Mouse (Mus musculus) hindbrain, embryonic 15.5 days (tissue): ENCODE measurements around the gene Rnf123. TPM values are rescaled to one million over a fixed set of nuclear protein-coding genes. Genes with fewer than 3 reads are reported as not detected.

ENCODE experiments used
- ATAC-seq: fragments of 200-750 bp; cut with Nextera tagmentation; 2 replicates; pipeline ENCODE4 v1.8.0; 2017; ENCODE audit warnings: low read depth, moderate number of reproducible peaks, moderate TSS enrichment; ENCODE audit not compliant: low FRiP score
- H3K27ac ChIP-seq: fragments of 300-500 bp; sonication (generic); replicated peaks from 2 replicates; pipeline ENCODE4 v1.5.1; 2015; ENCODE audit warnings: mild to moderate bottlenecking, inconsistent platforms
- H3K27me3 ChIP-seq: fragments of 300-500 bp; sonication (generic); 2 replicates; pipeline ENCODE4 v1.6.1; 2015; ENCODE audit warnings: control low read depth, inconsistent platforms
- H3K36me3 ChIP-seq: fragments of 300-500 bp; sonication (generic); 2 replicates; pipeline ENCODE4 v1.6.1; 2015; ENCODE audit warnings: control low read depth, inconsistent platforms
- H3K4me1 ChIP-seq: fragments of 300-500 bp; sonication (generic); replicated peaks from 2 replicates; pipeline ENCODE4 v1.6.1; 2015; ENCODE audit warnings: control low read depth, inconsistent platforms
- H3K4me2 ChIP-seq: fragments of 300-500 bp; sonication (generic); 2 replicates; pipeline ENCODE4 v1.6.1; 2015; ENCODE audit warnings: moderate library complexity, mild to moderate bottlenecking, inconsistent platforms
- H3K4me3 ChIP-seq: fragments of 300-500 bp; sonication (generic); 2 replicates; pipeline ENCODE4 v1.5.1; 2015; ENCODE audit warnings: mild to moderate bottlenecking, inconsistent platforms
- H3K9ac ChIP-seq: fragments of 300-500 bp; sonication (generic); 2 replicates; pipeline ENCODE4 v1.6.1; 2015; ENCODE audit warnings: inconsistent platforms
- H3K9me3 ChIP-seq: fragments of 300-500 bp; sonication (generic); 2 replicates; pipeline ENCODE4 v1.6.1; 2016; ENCODE audit warnings: control low read depth, inconsistent platforms
- WGBS: fragments of 180-500 bp; shearing (Covaris S2); methylation state at CpG from one replicate; pipeline ENCODE4 v1.1.7; 2015; 5-methylcytosine and 5-hydroxymethylcytosine counted together
- polyA plus RNA-seq: library from polyadenylated mRNA; unstranded; fragments of >200 nt; fragmentation: Nextera tagmentation; extraction: Ambion mirVana; gene quantifications from 2 replicates; pipeline ENCODE4 v1.2.1, GENCODE M21; 2015

The Rnf123 gene
- polyA plus RNA-seq, 1 experiment from 2014 or later: 48.9 TPM

GRCm38 (mm10) chr9:108055661-108056237 lies 27.4 kb downstream of the Rnf123 start:
- no peak for ATAC-seq
- peaks cover 11% of the 10 kb centered on the region for H3K4me1 ChIP-seq
- no peak overlapping the region for H3K4me3 ChIP-seq
- H3K27ac ChIP-seq: no peak overlapping the region
- WGBS: 91% methylated on average over 6 of the region's 6 CpGs
- H3K9ac ChIP-seq: no peak overlapping the region
- H3K9me3 ChIP-seq: no peaks in the 10 kb centered on the region
- H3K4me2 ChIP-seq: no peak overlapping the region
- no peaks in the 10 kb centered on the region for H3K27me3 ChIP-seq
- peaks cover 38% of the 10 kb centered on the region for H3K36me3 ChIP-seq

- Histone ChIP-seq H3K9ac (no peak overlapping the region), H3K36me3 (peaks cover 36% of the 10 kb centered on the region), H3K27ac (no peak overlapping the region), H3K4me3 (no peak overlapping the region), H3K27me3 (no peaks in the 10 kb centered on the region), H3K9me3 (no peaks in the 10 kb centered on the region), H3K4me2 (no peak overlapping the region), H3K4me1 (peaks cover 18% of the 10 kb centered on the region)
- no peak for ATAC-seq
- 90% methylated on average over 1 of the region's 1 CpGs for WGBS
Measured at GRCm38 (mm10) chr9:108055061-108055460, 28.1 kb downstream of the Rnf123 start.

GRCm38 (mm10) chr9:108054331-108055040 lies 28.7 kb downstream of the Rnf123 start:
- H3K27me3 ChIP-seq: no peaks in the 10 kb centered on the region
- H3K4me1 ChIP-seq: peaks cover 24% of the 10 kb centered on the region
- no peak for ATAC-seq
- no peaks in the 10 kb centered on the region for H3K9me3 ChIP-seq
- no peak overlapping the region for H3K4me2 ChIP-seq
- H3K27ac ChIP-seq: no peak overlapping the region
- no peak overlapping the region for H3K4me3 ChIP-seq
- no peak overlapping the region for H3K9ac ChIP-seq
- WGBS: 90% methylated on average over 22 of the region's 22 CpGs
- peaks cover 30% of the 10 kb centered on the region for H3K36me3 ChIP-seq

- Histone ChIP-seq H3K9me3 (no peaks in the 10 kb centered on the region), H3K4me1 (peaks cover 26% of the 10 kb centered on the region), H3K9ac (no peak overlapping the region), H3K4me3 (no peak overlapping the region), H3K27me3 (no peaks in the 10 kb centered on the region), H3K27ac (no peak overlapping the region), H3K4me2 (no peak overlapping the region), H3K36me3 (peaks cover 22% of the 10 kb centered on the region)
- no peak for ATAC-seq
- WGBS: 92% methylated on average over 15 of the region's 15 CpGs
Measured at GRCm38 (mm10) chr9:108053665-108054225, 29.4 kb downstream of the Rnf123 start.

- Histone ChIP-seq H3K27me3 (no peaks in the 10 kb centered on the region), H3K4me2 (peak within 1 kb of the TSS; percentile 34; the same call in 1 of the 2 replicates), H3K36me3 (peaks cover 18% of the 10 kb centered on the region), H3K9me3 (no peaks in the 10 kb centered on the region), H3K4me3 (no peak within 1 kb of the TSS), H3K27ac (no peak within 1 kb of the TSS; the same call in 1 of the 2 replicates), H3K9ac (no peak within 1 kb of the TSS), H3K4me1 (peaks cover 31% of the 10 kb centered on the region)
- 59% methylated on average over 20 of the region's 20 CpGs for WGBS
- ATAC-seq: peak; percentile 25; the same call in 1 of the 2 replicates
Measured at GRCm38 (mm10) chr9:108052885-108053664, 30.1 kb downstream of the Rnf123 start, which contains the start of gene Amigo3. TSS of gene Amigo3 (plus strand) at chr9:108053159.

- Histone ChIP-seq H3K4me1 (peaks cover 38% of the 10 kb centered on the region), H3K9me3 (no peaks in the 10 kb centered on the region), H3K27me3 (no peaks in the 10 kb centered on the region), H3K27ac (no peak overlapping the region; the same call in 1 of the 2 replicates), H3K4me3 (no peak overlapping the region), H3K36me3 (peaks cover 13% of the 10 kb centered on the region), H3K4me2 (no peak overlapping the region), H3K9ac (no peak overlapping the region)
- ATAC-seq: no peak
- 81% methylated on average over 7 of the region's 7 CpGs for WGBS
Measured at GRCm38 (mm10) chr9:108052411-108052810, 30.7 kb downstream of the Rnf123 start.

GRCm38 (mm10) chr9:108051931-108052220 lies 31.3 kb downstream of the Rnf123 start:
- Histone ChIP-seq H3K4me3 (no peak overlapping the region), H3K4me1 (peaks cover 38% of the 10 kb centered on the region), H3K9me3 (no peaks in the 10 kb centered on the region), H3K27ac (no peak overlapping the region), H3K9ac (no peak overlapping the region), H3K4me2 (no peak overlapping the region), H3K36me3 (peaks cover 15% of the 10 kb centered on the region), H3K27me3 (no peaks in the 10 kb centered on the region)
- 87% methylated on average over 4 of the region's 4 CpGs for WGBS
- no peak for ATAC-seq

GRCm38 (mm10) chr9:108051184-108051930 lies 31.8 kb downstream of the Rnf123 start:
- H3K27ac ChIP-seq: no peak overlapping the region
- WGBS: 92% methylated on average over 15 of the region's 15 CpGs
- H3K4me3 ChIP-seq: no peak overlapping the region
- no peaks in the 10 kb centered on the region for H3K9me3 ChIP-seq
- no peak overlapping the region for H3K4me2 ChIP-seq
- peaks cover 38% of the 10 kb centered on the region for H3K4me1 ChIP-seq
- H3K9ac ChIP-seq: no peak overlapping the region
- no peak for ATAC-seq
- no peaks in the 10 kb centered on the region for H3K27me3 ChIP-seq
- H3K36me3 ChIP-seq: peaks cover 18% of the 10 kb centered on the region

- Histone ChIP-seq H3K36me3 (peaks cover 32% of the 10 kb centered on the region), H3K27ac (peak overlapping the region; percentile 81), H3K4me2 (peak overlapping the region; percentile 89), H3K4me1 (peaks cover 38% of the 10 kb centered on the region), H3K9ac (peak overlapping the region; percentile 64), H3K4me3 (peak overlapping the region; percentile 54), H3K9me3 (no peaks in the 10 kb centered on the region), H3K27me3 (no peaks in the 10 kb centered on the region)
- 44% methylated on average over 15 of the region's 15 CpGs for WGBS
- ATAC-seq: peak; percentile 6
Measured at GRCm38 (mm10) chr9:108049561-108050251, 33.4 kb downstream of the Rnf123 start.

- H3K4me1 ChIP-seq: peaks cover 38% of the 10 kb centered on the region
- peak within 1 kb of the TSS; percentile 64 for H3K9ac ChIP-seq
- peaks cover 34% of the 10 kb centered on the region for H3K36me3 ChIP-seq
- H3K9me3 ChIP-seq: no peaks in the 10 kb centered on the region
- ATAC-seq: peak; percentile 95
- peak within 1 kb of the TSS; percentile 89 for H3K4me2 ChIP-seq
- H3K27me3 ChIP-seq: no peaks in the 10 kb centered on the region
- WGBS: under 1% methylated on average over 37 of the region's 39 CpGs
- H3K27ac ChIP-seq: peak within 1 kb of the TSS; percentile 81
- peak within 1 kb of the TSS; percentile 54 for H3K4me3 ChIP-seq
Measured at GRCm38 (mm10) chr9:108049016-108049455, 34.1 kb downstream of the Rnf123 start, which contains the start of gene Gmppb. TSS of gene Gmppb (plus strand) at chr9:108049242.

- Histone ChIP-seq H3K4me1 (peaks cover 38% of the 10 kb centered on the region), H3K9me3 (no peaks in the 10 kb centered on the region), H3K4me3 (peak overlapping the region; percentile 54), H3K4me2 (peak overlapping the region; percentile 89), H3K27me3 (no peaks in the 10 kb centered on the region), H3K9ac (peak overlapping the region; percentile 27), H3K27ac (peak overlapping the region; percentile 78), H3K36me3 (peaks cover 35% of the 10 kb centered on the region)
- peak; percentile 35 for ATAC-seq
- WGBS: under 1% methylated on average over 19 of the region's 19 CpGs
Measured at GRCm38 (mm10) chr9:108048566-108048955, 34.6 kb downstream of the Rnf123 start.
